Mouse (Mus musculus): ENCODE results near the gene Vmn1r16. TPM values are rescaled to one million over a fixed set of nuclear protein-coding genes. Genes with fewer than 3 reads are reported as not detected.

Vmn1r16 gene
- not detected for polyA plus RNA-seq (2014; fragmentation: Illumina TruSeq; extraction: RNeasy Lipid Tissue Mini Kit (QIAGEN cat#74804); ENCODE audit: low read depth, low replicate concordance)

GRCm38 (mm10) chr6:57329394-57329793, at the start of gene Vmn1r16:
Gene Vmn1r16 (minus strand): TSS chr6:57329494.

GRCm38 (mm10) chr6:57363627-57364026, 34.3 kb upstream of the Vmn1r16 start, which contains the start of gene Vmn1r17:
Gene Vmn1r17 (minus strand): TSS chr6:57363727.

Other genes with a start within 250 kb of the Vmn1r16 start
- not detected for gene Vmn1r10, start 220.0 kb downstream of the Vmn1r16 start, polyA plus RNA-seq (2014; fragmentation: Illumina TruSeq; extraction: RNeasy Lipid Tissue Mini Kit (QIAGEN cat#74804); ENCODE audit: low read depth, low replicate concordance)
- not detected for gene Vmn1r11, start 196.0 kb downstream of the Vmn1r16 start, polyA plus RNA-seq (2014; fragmentation: Illumina TruSeq; extraction: RNeasy Lipid Tissue Mini Kit (QIAGEN cat#74804); ENCODE audit: low read depth, low replicate concordance)
- gene Vmn1r12, start 172.6 kb downstream of the Vmn1r16 start, polyA plus RNA-seq (2014; fragmentation: Illumina TruSeq; extraction: RNeasy Lipid Tissue Mini Kit (QIAGEN cat#74804); ENCODE audit: low read depth, low replicate concordance), result not detected
- not detected for gene Vmn1r13, start 126.2 kb downstream of the Vmn1r16 start, polyA plus RNA-seq (2014; fragmentation: Illumina TruSeq; extraction: RNeasy Lipid Tissue Mini Kit (QIAGEN cat#74804); ENCODE audit: low read depth, low replicate concordance)
- not detected for gene Vmn1r14, start 97.8 kb downstream of the Vmn1r16 start, polyA plus RNA-seq (2014; fragmentation: Illumina TruSeq; extraction: RNeasy Lipid Tissue Mini Kit (QIAGEN cat#74804); ENCODE audit: low read depth, low replicate concordance)
- not detected for gene Vmn1r15, start 71.5 kb downstream of the Vmn1r16 start, polyA plus RNA-seq (2014; fragmentation: Illumina TruSeq; extraction: RNeasy Lipid Tissue Mini Kit (QIAGEN cat#74804); ENCODE audit: low read depth, low replicate concordance)
- gene Vmn1r17, start 34.2 kb upstream of the Vmn1r16 start, polyA plus RNA-seq (2014; fragmentation: Illumina TruSeq; extraction: RNeasy Lipid Tissue Mini Kit (QIAGEN cat#74804); ENCODE audit: low read depth, low replicate concordance), result not detected
- gene Vmn1r18, start 66.3 kb upstream of the Vmn1r16 start, polyA plus RNA-seq (2014; fragmentation: Illumina TruSeq; extraction: RNeasy Lipid Tissue Mini Kit (QIAGEN cat#74804); ENCODE audit: low read depth, low replicate concordance), result not detected
- gene Vmn1r19, start 74.3 kb upstream of the Vmn1r16 start, polyA plus RNA-seq (2014; fragmentation: Illumina TruSeq; extraction: RNeasy Lipid Tissue Mini Kit (QIAGEN cat#74804); ENCODE audit: low read depth, low replicate concordance), result not detected
- gene Vmn1r20, start 99.4 kb upstream of the Vmn1r16 start, polyA plus RNA-seq (2014; fragmentation: Illumina TruSeq; extraction: RNeasy Lipid Tissue Mini Kit (QIAGEN cat#74804); ENCODE audit: low read depth, low replicate concordance), result not detected
- gene Ppm1k, start 206.0 kb upstream of the Vmn1r16 start, polyA plus RNA-seq (2014; fragmentation: Illumina TruSeq; extraction: RNeasy Lipid Tissue Mini Kit (QIAGEN cat#74804); ENCODE audit: low read depth, low replicate concordance), result 82.1 TPM